Comparison of ENCODE assay signal across 9 mouse cellular contexts in the genomic region with DNA sequence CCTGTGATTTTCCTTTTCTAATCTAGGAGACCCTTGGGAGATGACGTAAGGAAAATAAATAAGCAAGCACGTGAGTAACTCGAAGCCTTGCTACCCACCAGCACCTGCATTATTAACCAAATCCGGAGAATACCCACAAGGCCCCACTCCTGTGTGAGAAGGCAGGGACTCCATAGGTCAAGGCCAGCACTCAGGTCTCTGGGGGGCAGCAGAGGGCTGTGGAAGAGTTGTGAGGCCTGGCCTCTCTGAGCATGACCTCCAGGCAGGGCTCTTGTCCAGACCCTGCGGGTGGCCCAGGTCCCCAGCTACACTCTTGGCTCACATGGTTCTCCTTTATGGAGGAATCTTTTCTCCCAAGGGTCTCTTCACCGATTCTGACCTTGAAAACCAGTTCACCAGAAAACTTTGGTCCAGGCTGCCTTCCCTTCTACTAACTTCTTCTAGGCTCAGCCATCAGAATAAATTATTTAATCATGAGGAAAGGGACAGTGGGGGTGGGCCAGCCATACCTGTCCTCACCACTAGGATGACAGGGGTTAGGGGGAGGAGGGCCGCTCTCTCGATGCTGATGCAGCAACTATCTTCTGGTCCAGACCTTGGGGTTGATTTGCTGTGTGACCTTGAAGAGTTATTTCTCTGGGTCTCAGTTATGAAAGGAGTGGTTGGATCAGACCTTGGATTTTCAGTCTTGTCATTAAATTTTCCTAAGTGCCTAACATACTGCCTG. TPM values are rescaled to one million over a fixed set of nuclear protein-coding genes. Genes with fewer than 3 reads are reported as not detected.
DNase-seq lines count a peak whose midpoint lies in the region; ATAC-seq and TF ChIP-seq lines count a peak whose summit lies in the region.
"Had no signal": no experiment of that assay in that cellular context is flagged by ENCODE, and none has a peak within 500 bp of the region (broad histone marks: within the 10 kb centered on the region; RNA-seq: fewer than 3 reads in every experiment).

No protein-coding gene starts in this region.

- no peaks in the 10 kb centered on the region for H3K36me3 ChIP-seq in E14TG2a.4 (ENCODE audit: insufficient read depth, low read length)
- H3K36me3 ChIP-seq in kidney, embryonic 16.5 days (ENCODE audit: insufficient read depth, low read length): no peaks in the 10 kb centered on the region
- no peaks in the 10 kb centered on the region for H3K36me3 ChIP-seq in forebrain, embryonic 10.5 days (replicated peaks)
- H3K36me3 ChIP-seq: neural tube, embryonic 12.5 days had no signal

- peaks cover 6% of the 10 kb centered on the region; the same call in 1 of the 2 replicates for H3K4me1 ChIP-seq in E14TG2a.4 (replicated peaks; ENCODE audit: low read depth, low read length)
- no peaks in the 10 kb centered on the region for H3K4me1 ChIP-seq in embryonic fibroblast, embryonic 13.5 days (ENCODE audit: control insufficient read depth, insufficient read depth, low read length)
- H3K4me1 ChIP-seq in kidney, embryonic 16.5 days (ENCODE audit: insufficient read depth, low read length): no peaks in the 10 kb centered on the region
- peaks cover 9% of the 10 kb centered on the region for H3K4me1 ChIP-seq in forebrain, embryonic 10.5 days
- H3K4me1 ChIP-seq: neural tube, embryonic 12.5 days had no signal

- TF ChIP-seq POLR2A in embryonic fibroblast, embryonic 13.5 days (IDR thresholded peaks at IDR 0.05; ENCODE audit: low read depth, low read length): no peak

- no peak overlapping the region for H3K4me2 ChIP-seq in kidney, embryonic 16.5 days (replicated peaks; ENCODE audit: low read depth, low read length)
- H3K4me2 ChIP-seq: neural tube, embryonic 12.5 days had no signal

- TF ChIP-seq CTCF in E14TG2a.4 (conservative IDR thresholded peaks at IDR 0.05; ENCODE audit: low read length): peak; percentile 42
- peak; percentile 29; the same call in 1 of the 2 replicates for TF ChIP-seq CTCF in embryonic fibroblast, embryonic 13.5 days (IDR thresholded peaks at IDR 0.05; ENCODE audit: borderline replicate concordance, insufficient read depth, low read length)

- 0 out of 2 replicates have a peak, but pooled peaks cover 3% of the 10 kb centered on the region for H3K27me3 ChIP-seq in E14TG2a.4 (ENCODE audit: insufficient read depth, low read length)
- H3K27me3 ChIP-seq in kidney, embryonic 16.5 days (ENCODE audit: insufficient read depth, low read length): no peaks in the 10 kb centered on the region
- no peaks in the 10 kb centered on the region for H3K27me3 ChIP-seq in forebrain, embryonic 10.5 days (ENCODE audit: poor library complexity, severe bottlenecking)
- H3K27me3 ChIP-seq: neural tube, embryonic 12.5 days had no signal

- H3K9ac ChIP-seq in kidney, embryonic 16.5 days (replicated peaks; ENCODE audit: low read length): no peak overlapping the region
- H3K9ac ChIP-seq: neural tube, embryonic 12.5 days had no signal

- 0 out of 2 replicates have a peak, but pooled peaks have one; percentile 54 for ATAC-seq in kidney, embryonic 16.5 days (ENCODE audit: low FRiP score, low TSS enrichment)
- no peak for ATAC-seq in granulocyte monocyte progenitor cell, adult 5-6 weeks (replicated peaks; ENCODE audit: poor library complexity, severe bottlenecking)

- no peak overlapping the region for H3K27ac ChIP-seq in embryonic fibroblast, embryonic 13.5 days (ENCODE audit: insufficient read depth, low read length)
- H3K27ac ChIP-seq in kidney, embryonic 16.5 days (ENCODE audit: low read length): no peak overlapping the region
- H3K27ac ChIP-seq in forebrain, embryonic 10.5 days: no peak overlapping the region
- H3K27ac ChIP-seq: neural tube, embryonic 12.5 days had no signal

- 47% methylated on average over 8 of the region's 8 CpGs for WGBS in kidney, embryonic 16.5 days
- 59% methylated on average over 8 of the region's 8 CpGs for WGBS in forebrain, embryonic 10.5 days

- no peaks in the 10 kb centered on the region for H3K9me3 ChIP-seq in E14TG2a.4 (ENCODE audit: low read length)
- no peaks in the 10 kb centered on the region for H3K9me3 ChIP-seq in kidney, embryonic 16.5 days (ENCODE audit: low read length)
- no peaks in the 10 kb centered on the region for H3K9me3 ChIP-seq in forebrain, embryonic 10.5 days
- H3K9me3 ChIP-seq: neural tube, embryonic 12.5 days had no signal

- intact Hi-C loops in left cerebral cortex, postnatal 36 days (cut with DNase I): no loop called here

- DNase-seq in left cerebral cortex, adult 18-20 months (ENCODE audit: low spot score in 2 of 2): peak; percentile 36 to 39
- no peak for DNase-seq in left cerebral cortex, postnatal 36 days (ENCODE audit: low spot score in 2 of 2)
- DNase-seq in adrenal gland, postnatal 25 days: peak; percentile 53
- no peak for DNase-seq in forebrain, embryonic 10.5 days (ENCODE audit: extremely low spot score, low spot score)

- H3K4me3 ChIP-seq in E14TG2a.4 (replicated peaks; ENCODE audit: low read length): no peak overlapping the region
- H3K4me3 ChIP-seq in embryonic fibroblast, embryonic 13.5 days (ENCODE audit: insufficient read depth, low read length): no peak overlapping the region
- H3K4me3 ChIP-seq in kidney, embryonic 16.5 days (ENCODE audit: low read length): no peak overlapping the region
- no peak overlapping the region for H3K4me3 ChIP-seq in forebrain, embryonic 10.5 days
- H3K4me3 ChIP-seq: neural tube, embryonic 12.5 days had no signal

RNA-seq across cellular contexts. Expression of a gene that starts 36.4 kb away (rescaled TPM):
- 10 to 100 TPM; 77.9 to 80.7 TPM for total RNA-seq in left cerebral cortex, adult 18-20 months (2021)
- 100 to 1,000 TPM in 1 of 2 experiments, 10 to 100 TPM in 1; 96.5 to 102 TPM for total RNA-seq in left cerebral cortex, postnatal 36 days (2021)
- 43.0 and 54.3 TPM in 2 replicates for total RNA-seq in adrenal gland, postnatal 25 days (2021)
- polyA plus RNA-seq in embryonic fibroblast, embryonic 13.5 days (2011; ENCODE audit: insufficient read length, low read depth, missing spikeins): 1.5 TPM in 2 replicates
- 5.1 TPM in 2 replicates for polyA plus RNA-seq in kidney, embryonic 16.5 days (2015; fragmentation: Nextera tagmentation; extraction: Ambion mirVana)
- total RNA-seq in granulocyte monocyte progenitor cell, adult 5-6 weeks (2014; fragmentation: Nextera tagmentation): 10.4 and 13.9 TPM in 2 replicates
- total RNA-seq in granulocyte monocyte progenitor cell, adult 5-6 weeks (2017): 0.88 and 1.2 TPM in 2 replicates
- polyA plus RNA-seq in forebrain, embryonic 10.5 days (2016; fragmentation: Nextera tagmentation; extraction: Ambion mirVana): 0.86 and 1.3 TPM in 2 replicates

Comparison
In these comparisons a context has a peak if more than half of its experiments do, and no peak if none do; other contexts are left out.
1. DNase-seq: peak in left cerebral cortex, adult 18-20 months (2 of 2) and adrenal gland, postnatal 25 days (single experiment); none in left cerebral cortex, postnatal 36 days (0 of 2) and forebrain, embryonic 10.5 days (single experiment).